Mouse (Mus musculus): ENCODE measurements around the gene Hnmt. TPM values are rescaled to one million over a fixed set of nuclear protein-coding genes. Genes with fewer than 3 reads are reported as not detected.

Gene Hnmt
- total RNA-seq, 2 experiments from 2014 or later: 31.1 to 32.3 TPM

Other genes with a start within 250 kb of the Hnmt start
- gene Tbpl2, start 47.2 kb upstream of the Hnmt start, total RNA-seq (2021): not detected
- not detected for gene Il1f8, start 103.8 kb upstream of the Hnmt start, total RNA-seq (2021)
- not detected for gene Il1f9, start 137.1 kb upstream of the Hnmt start, total RNA-seq (2021)
- gene Il1f6, start 166.0 kb upstream of the Hnmt start, total RNA-seq (2021): not detected
- not detected for gene Il1f5, start 227.6 kb upstream of the Hnmt start, total RNA-seq (2021)
- not detected for gene Il1f10, start 241.8 kb upstream of the Hnmt start, total RNA-seq (2021)

All from layer of hippocampus, adult 18-20 months (tissue).